Mouse (Mus musculus): ENCODE results near the gene Samd14. TPM values are rescaled to one million over a fixed set of nuclear protein-coding genes. Genes with fewer than 3 reads are reported as not detected.

Gene Samd14
- polyA plus RNA-seq, 1 experiment from 2014 or later, result 16.3 TPM

DNA sequence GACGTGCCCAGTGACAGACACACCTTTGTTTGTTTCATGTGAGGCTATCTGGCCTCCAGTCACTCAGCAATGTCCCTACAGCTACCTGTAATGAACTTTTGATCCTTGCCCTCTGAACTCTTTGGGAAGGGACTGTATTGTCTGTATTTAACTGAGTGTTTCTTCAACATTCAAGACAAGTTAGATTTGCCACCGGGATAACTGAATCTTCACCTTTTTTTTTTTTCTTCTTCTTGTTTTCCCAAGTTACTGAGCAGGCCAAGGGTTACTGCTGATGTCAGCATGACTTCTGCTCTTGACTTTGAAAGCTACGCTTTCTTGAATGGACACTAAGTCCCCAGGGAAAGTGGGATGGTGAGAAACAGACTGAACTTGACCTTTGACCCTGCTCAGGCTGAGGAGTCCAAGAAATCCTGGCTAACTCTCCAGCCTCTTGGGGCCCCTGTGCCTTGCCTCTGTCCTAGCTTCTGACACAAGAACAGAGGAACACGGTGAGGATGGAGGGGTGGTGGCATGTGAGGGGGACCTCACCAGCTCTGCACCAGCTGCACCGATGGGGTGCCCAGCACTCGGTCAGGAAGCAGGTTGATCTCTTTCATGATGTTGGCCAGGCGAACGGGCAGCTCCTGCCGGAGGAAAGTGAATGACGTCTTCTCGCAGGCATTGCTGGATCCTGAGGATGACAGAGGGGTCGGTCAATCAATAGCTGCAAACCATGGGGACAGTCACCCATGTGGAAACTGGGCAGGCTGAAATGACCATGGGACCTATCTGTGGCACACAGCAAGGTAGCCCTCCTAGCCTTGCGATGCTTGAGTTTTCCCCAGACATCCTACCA lies 29.4 kb downstream of the Samd14 start:
- H3K4me2 ChIP-seq, result no peak overlapping the region
- 82% methylated on average over 13 of the region's 13 CpGs for WGBS (ENCODE audit: insufficient replicate concordance)
- ATAC-seq (replicated peaks; ENCODE audit: insufficient number of reproducible peaks, low FRiP score, low TSS enrichment), result no peak
- no peak overlapping the region for H3K9ac ChIP-seq (ENCODE audit: low read depth, low read length)
- no peak overlapping the region for H3K4me3 ChIP-seq (ENCODE audit: low read depth, low read length)
- H3K27me3 ChIP-seq (ENCODE audit: control insufficient read depth, insufficient read depth, low read length), result peaks cover 8% of the 10 kb centered on the region; the same call in 1 of the 2 replicates
- H3K27ac ChIP-seq (ENCODE audit: low read depth, low read length), result no peak overlapping the region
- H3K9me3 ChIP-seq (replicated peaks; ENCODE audit: control insufficient read depth, low read length), result no peaks in the 10 kb centered on the region
- H3K4me1 ChIP-seq (ENCODE audit: control insufficient read depth, insufficient read depth, low read length), result peaks cover 14% of the 10 kb centered on the region
- peaks cover 4% of the 10 kb centered on the region; the same call in 1 of the 2 replicates for H3K36me3 ChIP-seq (ENCODE audit: control insufficient read depth, insufficient read depth, low read length)

DNA sequence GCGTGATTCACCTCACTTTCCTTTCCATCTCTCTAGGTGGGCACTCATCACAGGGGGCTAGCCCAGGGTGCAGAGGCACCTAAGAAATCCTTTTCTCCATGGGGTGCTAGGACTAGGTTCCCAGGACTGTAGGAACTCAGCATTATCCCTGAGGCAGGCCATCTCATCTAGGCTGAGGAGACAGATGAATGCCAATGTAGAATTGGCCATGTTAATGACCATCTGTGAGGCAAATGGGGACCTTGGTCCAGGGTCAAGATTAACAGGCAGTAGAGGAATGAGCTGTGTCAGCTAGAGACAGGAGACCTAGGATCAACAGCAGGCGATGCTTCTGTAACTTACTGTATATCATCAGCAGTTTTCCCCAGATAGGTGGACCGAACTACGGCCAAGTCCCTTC lies 30.1 kb downstream of the Samd14 start:
- H3K9ac ChIP-seq (ENCODE audit: low read depth, low read length), result peak overlapping the region; percentile 83; the same call in 1 of the 2 replicates
- H3K4me3 ChIP-seq (ENCODE audit: low read depth, low read length), result 0 out of 2 replicates have a peak overlapping the region, but pooled peaks have one; percentile 79
- no peak overlapping the region for H3K27ac ChIP-seq (ENCODE audit: low read depth, low read length)
- peaks cover 8% of the 10 kb centered on the region for H3K4me1 ChIP-seq (ENCODE audit: control insufficient read depth, insufficient read depth, low read length)
- H3K27me3 ChIP-seq (ENCODE audit: control insufficient read depth, insufficient read depth, low read length), result peaks cover 6% of the 10 kb centered on the region; the same call in 1 of the 2 replicates
- H3K4me2 ChIP-seq, result peak overlapping the region; percentile 78
- no peak for ATAC-seq (replicated peaks; ENCODE audit: insufficient number of reproducible peaks, low FRiP score, low TSS enrichment)
- no peaks in the 10 kb centered on the region for H3K9me3 ChIP-seq (replicated peaks; ENCODE audit: control insufficient read depth, low read length)
- WGBS (ENCODE audit: insufficient replicate concordance), result 81% methylated on average over 4 of the region's 4 CpGs
- H3K36me3 ChIP-seq (ENCODE audit: control insufficient read depth, insufficient read depth, low read length), result peaks cover 4% of the 10 kb centered on the region; the same call in 1 of the 2 replicates

DNA sequence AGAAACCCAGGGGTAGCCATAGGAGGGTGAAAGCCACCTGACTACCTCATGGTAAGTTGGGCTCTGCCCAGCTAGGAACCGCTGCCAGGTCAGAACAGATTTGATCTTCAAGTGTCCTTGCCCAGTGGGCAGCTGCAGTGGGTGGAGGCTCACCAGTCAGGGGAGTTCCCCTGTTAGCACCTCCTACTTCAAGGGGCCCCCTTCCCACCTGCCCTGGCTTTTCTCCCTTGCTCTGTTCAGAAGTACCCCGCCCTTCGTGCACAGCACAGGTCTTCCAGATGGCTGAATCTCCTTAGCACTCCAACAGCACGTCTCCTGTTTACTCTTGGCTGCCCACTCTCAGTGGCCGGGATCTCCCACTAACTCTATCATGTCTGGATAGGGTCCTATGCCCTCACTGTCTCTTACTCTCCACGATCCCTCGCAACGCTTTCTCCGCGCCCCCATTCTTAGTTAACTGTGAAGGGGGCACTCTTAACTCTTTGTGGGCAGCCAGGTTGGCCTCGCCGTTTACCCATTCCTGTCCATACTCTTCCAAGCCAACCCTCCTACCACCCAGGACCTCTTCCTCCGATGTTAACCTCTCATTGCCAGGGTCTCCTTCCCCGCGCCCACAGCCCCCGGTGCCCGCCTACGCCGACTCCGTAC lies 30.9 kb downstream of the Samd14 start:
- peaks cover 9% of the 10 kb centered on the region; the same call in 1 of the 2 replicates for H3K27me3 ChIP-seq (ENCODE audit: control insufficient read depth, insufficient read depth, low read length)
- ATAC-seq (replicated peaks; ENCODE audit: insufficient number of reproducible peaks, low FRiP score, low TSS enrichment), result peak; percentile 39; the same call in 1 of the 2 replicates
- H3K36me3 ChIP-seq (ENCODE audit: control insufficient read depth, insufficient read depth, low read length), result peaks cover 4% of the 10 kb centered on the region; the same call in 1 of the 2 replicates
- H3K9ac ChIP-seq (ENCODE audit: low read depth, low read length), result peak overlapping the region; percentile 83
- H3K27ac ChIP-seq (ENCODE audit: low read depth, low read length), result peak overlapping the region; percentile 81
- H3K4me1 ChIP-seq (ENCODE audit: control insufficient read depth, insufficient read depth, low read length), result peaks cover 8% of the 10 kb centered on the region
- no peaks in the 10 kb centered on the region for H3K9me3 ChIP-seq (replicated peaks; ENCODE audit: control insufficient read depth, low read length)
- 1% methylated on average over 20 of the region's 20 CpGs for WGBS (ENCODE audit: insufficient replicate concordance)
- H3K4me2 ChIP-seq, result peak overlapping the region; percentile 78
- peak overlapping the region; percentile 79 for H3K4me3 ChIP-seq (ENCODE audit: low read depth, low read length)

DNA sequence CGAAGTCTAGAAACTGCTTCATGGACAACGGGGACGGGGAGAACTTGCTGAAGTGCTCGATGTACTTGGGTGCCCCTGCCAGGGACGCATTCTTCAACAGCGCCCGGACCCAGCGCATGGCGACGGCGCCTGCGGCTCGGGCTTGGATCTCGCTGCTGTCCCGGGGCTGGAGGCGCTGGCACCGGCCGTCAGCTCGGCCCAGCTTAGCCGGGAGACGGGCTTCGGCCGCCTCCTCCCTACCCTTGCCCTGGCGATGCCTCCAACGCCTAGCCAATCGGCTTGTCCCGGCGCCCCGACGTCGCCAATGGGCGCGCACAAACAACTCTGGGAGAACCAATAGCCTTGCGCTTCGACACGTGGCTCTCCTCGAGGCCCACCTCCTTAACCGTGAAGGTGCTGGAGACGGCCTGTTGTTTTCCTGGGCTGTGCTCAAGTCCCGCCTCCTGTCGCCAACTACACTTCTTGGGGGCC lies 31.5 kb downstream of the Samd14 start, which contains the start of gene Pdk2:
Gene Pdk2, minus strand, starts transcription at position 216 of the 471 bp plus-strand sequence.
- no peaks in the 10 kb centered on the region for H3K9me3 ChIP-seq (replicated peaks; ENCODE audit: control insufficient read depth, low read length)
- H3K4me3 ChIP-seq (ENCODE audit: low read depth, low read length), result peak within 1 kb of the TSS; percentile 79
- H3K27me3 ChIP-seq (ENCODE audit: control insufficient read depth, insufficient read depth, low read length), result peaks cover 9% of the 10 kb centered on the region; the same call in 1 of the 2 replicates
- WGBS (ENCODE audit: insufficient replicate concordance), result under 1% methylated on average over 41 of the region's 41 CpGs
- H3K4me2 ChIP-seq, result peak within 1 kb of the TSS; percentile 78
- peak; percentile 95 for ATAC-seq (replicated peaks; ENCODE audit: insufficient number of reproducible peaks, low FRiP score, low TSS enrichment)
- H3K27ac ChIP-seq (ENCODE audit: low read depth, low read length), result peak within 1 kb of the TSS; percentile 81
- H3K9ac ChIP-seq (ENCODE audit: low read depth, low read length), result peak within 1 kb of the TSS; percentile 83
- H3K36me3 ChIP-seq (ENCODE audit: control insufficient read depth, insufficient read depth, low read length), result peaks cover 4% of the 10 kb centered on the region; the same call in 1 of the 2 replicates
- H3K4me1 ChIP-seq (ENCODE audit: control insufficient read depth, insufficient read depth, low read length), result peaks cover 8% of the 10 kb centered on the region

DNA sequence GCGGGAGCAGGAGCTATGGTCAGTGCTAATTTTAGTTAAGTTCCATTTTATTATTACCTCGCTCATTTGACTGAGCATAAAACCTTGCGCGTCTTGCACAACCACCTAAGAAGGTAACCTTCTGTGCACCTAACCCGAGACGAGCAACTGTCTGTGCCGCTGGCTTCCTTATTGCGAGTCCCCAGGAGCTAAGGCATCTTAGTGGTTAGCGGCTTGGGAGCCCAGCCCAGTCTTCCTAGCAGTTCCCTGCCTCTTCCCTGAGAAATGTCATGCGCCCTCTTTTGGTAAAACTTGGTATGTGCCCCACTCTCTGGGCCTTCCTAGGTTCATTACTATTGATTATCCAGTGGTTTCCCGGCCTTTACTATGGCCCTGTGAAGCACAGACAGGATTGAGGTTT lies 32.4 kb downstream of the Samd14 start:
- Histone ChIP-seq H3K4me3 (ENCODE audit: low read depth, low read length) (peak overlapping the region; percentile 43), H3K9me3 (replicated peaks; ENCODE audit: control insufficient read depth, low read length) (no peaks in the 10 kb centered on the region), H3K4me2 (peak overlapping the region; percentile 78), H3K27me3 (ENCODE audit: control insufficient read depth, insufficient read depth, low read length) (peaks cover 9% of the 10 kb centered on the region; the same call in 1 of the 2 replicates), H3K36me3 (ENCODE audit: control insufficient read depth, insufficient read depth, low read length) (peaks cover under 1% of the 10 kb centered on the region; the same call in 1 of the 2 replicates), H3K9ac (ENCODE audit: low read depth, low read length) (peak overlapping the region; percentile 44; the same call in 1 of the 2 replicates), H3K27ac (ENCODE audit: low read depth, low read length) (no peak overlapping the region), H3K4me1 (ENCODE audit: control insufficient read depth, insufficient read depth, low read length) (peaks cover 8% of the 10 kb centered on the region)
- under 1% methylated on average over 11 of the region's 11 CpGs for WGBS (ENCODE audit: insufficient replicate concordance)
- no peak for ATAC-seq (replicated peaks; ENCODE audit: insufficient number of reproducible peaks, low FRiP score, low TSS enrichment)

DNA sequence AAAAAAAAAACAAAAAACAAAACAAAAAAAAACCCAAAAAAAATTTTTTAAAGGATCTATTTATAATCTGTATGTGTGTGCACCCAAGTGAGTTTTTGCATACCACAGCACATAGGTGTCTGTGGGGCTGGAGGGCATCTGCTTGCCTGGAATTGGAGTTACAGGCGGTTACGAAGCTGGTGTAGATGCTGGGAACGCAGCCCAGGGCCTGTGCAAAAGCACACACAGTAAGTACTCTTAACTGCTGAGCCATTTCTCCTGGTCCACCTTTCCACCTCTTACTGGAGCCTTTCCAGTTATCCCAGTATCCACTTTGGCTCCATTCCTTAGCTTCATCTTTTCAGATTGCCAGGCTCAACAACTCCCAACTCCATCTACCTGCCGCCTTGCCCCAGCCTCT lies 33.4 kb downstream of the Samd14 start:
- peaks cover 8% of the 10 kb centered on the region for H3K4me1 ChIP-seq (ENCODE audit: control insufficient read depth, insufficient read depth, low read length)
- no peaks in the 10 kb centered on the region; the same call in 1 of the 2 replicates for H3K36me3 ChIP-seq (ENCODE audit: control insufficient read depth, insufficient read depth, low read length)
- no peak overlapping the region for H3K4me2 ChIP-seq
- H3K27me3 ChIP-seq (ENCODE audit: control insufficient read depth, insufficient read depth, low read length), result peaks cover 9% of the 10 kb centered on the region; the same call in 1 of the 2 replicates
- no peak overlapping the region for H3K9ac ChIP-seq (ENCODE audit: low read depth, low read length)
- WGBS (ENCODE audit: insufficient replicate concordance), result 79% methylated on average over 4 of the region's 4 CpGs
- no peaks in the 10 kb centered on the region for H3K9me3 ChIP-seq (replicated peaks; ENCODE audit: control insufficient read depth, low read length)
- H3K4me3 ChIP-seq (ENCODE audit: low read depth, low read length), result no peak overlapping the region
- H3K27ac ChIP-seq (ENCODE audit: low read depth, low read length), result no peak overlapping the region
- ATAC-seq (replicated peaks; ENCODE audit: insufficient number of reproducible peaks, low FRiP score, low TSS enrichment), result no peak

DNA sequence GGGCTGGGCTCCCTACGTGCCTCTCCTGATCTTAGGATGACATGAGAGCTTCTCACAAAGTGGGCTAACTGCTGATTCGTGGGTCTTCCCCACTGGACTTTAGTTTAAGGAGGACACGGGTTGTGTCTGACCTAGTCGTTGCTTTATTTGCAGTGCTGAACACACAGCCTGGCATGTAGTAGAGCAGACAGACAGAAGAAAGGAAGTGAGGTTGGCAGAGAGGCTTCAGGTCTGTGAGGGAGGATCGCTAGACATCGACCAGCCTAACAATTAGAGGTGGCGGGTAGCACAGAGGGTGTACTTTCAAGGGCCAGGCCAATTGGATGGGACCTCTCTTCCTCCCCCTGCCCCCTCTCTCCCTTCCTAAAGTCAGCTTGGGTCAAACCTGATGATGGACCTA lies 33.9 kb downstream of the Samd14 start:
- Histone ChIP-seq H3K4me2 (no peak overlapping the region), H3K36me3 (ENCODE audit: control insufficient read depth, insufficient read depth, low read length) (no peaks in the 10 kb centered on the region; the same call in 1 of the 2 replicates), H3K27ac (ENCODE audit: low read depth, low read length) (no peak overlapping the region), H3K4me3 (ENCODE audit: low read depth, low read length) (no peak overlapping the region), H3K9me3 (replicated peaks; ENCODE audit: control insufficient read depth, low read length) (no peaks in the 10 kb centered on the region), H3K9ac (ENCODE audit: low read depth, low read length) (no peak overlapping the region), H3K27me3 (ENCODE audit: control insufficient read depth, insufficient read depth, low read length) (peaks cover 9% of the 10 kb centered on the region; the same call in 1 of the 2 replicates), H3K4me1 (ENCODE audit: control insufficient read depth, insufficient read depth, low read length) (peaks cover 8% of the 10 kb centered on the region)
- WGBS (ENCODE audit: insufficient replicate concordance), result 46% methylated on average over 7 of the region's 7 CpGs
- no peak for ATAC-seq (replicated peaks; ENCODE audit: insufficient number of reproducible peaks, low FRiP score, low TSS enrichment)

DNA sequence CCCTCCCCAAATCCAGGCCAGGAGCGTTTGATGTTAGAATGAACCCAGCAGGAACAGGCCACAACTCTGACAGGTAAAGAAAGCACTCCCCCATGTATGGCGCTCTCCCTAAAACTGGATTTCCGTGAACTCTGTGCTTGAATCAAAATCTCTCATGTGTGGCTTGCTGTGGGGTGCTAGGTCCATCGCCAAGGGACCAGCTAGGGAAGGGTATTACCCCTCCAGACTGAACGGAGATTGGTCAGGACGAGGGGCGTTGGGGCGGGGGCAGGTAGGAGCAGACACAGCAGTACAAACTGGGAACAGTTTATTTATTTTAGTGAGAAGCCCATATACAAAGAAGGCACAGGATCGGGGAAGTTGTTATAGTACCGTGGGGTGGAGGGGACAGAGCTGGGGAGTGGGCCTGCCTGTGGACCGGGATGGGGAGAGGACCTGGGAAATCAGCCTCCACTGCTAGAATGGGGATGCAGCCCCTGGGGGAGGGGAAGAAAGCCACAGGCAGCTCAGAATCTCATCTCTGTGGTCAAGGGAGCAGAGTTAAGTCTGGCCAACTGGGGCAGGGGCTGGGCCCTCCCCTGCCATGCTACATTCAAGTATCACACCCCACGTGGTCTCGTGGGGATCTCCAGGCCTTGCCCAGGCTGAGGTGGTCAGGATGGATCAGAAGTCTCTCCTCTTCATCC lies 34.6 kb downstream of the Samd14 start:
- Histone ChIP-seq H3K9me3 (replicated peaks; ENCODE audit: control insufficient read depth, low read length) (no peaks in the 10 kb centered on the region), H3K27ac (ENCODE audit: low read depth, low read length) (no peak overlapping the region), H3K4me2 (no peak overlapping the region), H3K27me3 (ENCODE audit: control insufficient read depth, insufficient read depth, low read length) (peaks cover 9% of the 10 kb centered on the region; the same call in 1 of the 2 replicates), H3K4me1 (ENCODE audit: control insufficient read depth, insufficient read depth, low read length) (peaks cover 8% of the 10 kb centered on the region), H3K4me3 (ENCODE audit: low read depth, low read length) (no peak overlapping the region), H3K9ac (ENCODE audit: low read depth, low read length) (no peak overlapping the region), H3K36me3 (ENCODE audit: control insufficient read depth, insufficient read depth, low read length) (no peaks in the 10 kb centered on the region; the same call in 1 of the 2 replicates)
- 56% methylated on average over 12 of the region's 13 CpGs for WGBS (ENCODE audit: insufficient replicate concordance)
- no peak for ATAC-seq (replicated peaks; ENCODE audit: insufficient number of reproducible peaks, low FRiP score, low TSS enrichment)
